Mouse (Mus musculus) midbrain, embryonic 13.5 days (tissue): Measurements from ENCODE around the gene Wdr18. TPM values are rescaled to one million over a fixed set of nuclear protein-coding genes. Genes with fewer than 3 reads are reported as not detected.
A peak's percentile ranks its signal among the peaks of the same experiment; 100 is the strongest.

Experiments
- ATAC-seq: fragments of 200-750 bp; cut with Nextera tagmentation; 2 replicates; pipeline ENCODE4 v1.8.0; 2017; ENCODE audit warnings: mild to moderate bottlenecking, moderate TSS enrichment, moderate library complexity
- H3K27ac ChIP-seq: fragments of 300-500 bp; sonication (generic); 2 replicates; pipeline ENCODE4 v1.5.1; 2015; ENCODE audit warnings: inconsistent platforms, mild to moderate bottlenecking, moderate library complexity
- H3K27me3 ChIP-seq: fragments of 300-500 bp; sonication (generic); 2 replicates; pipeline ENCODE4 v1.6.1; 2015; ENCODE audit warnings: mild to moderate bottlenecking, inconsistent platforms
- H3K36me3 ChIP-seq: fragments of 300-500 bp; sonication (generic); 2 replicates; pipeline ENCODE4 v1.6.1; 2015; ENCODE audit warnings: mild to moderate bottlenecking, inconsistent platforms
- H3K4me1 ChIP-seq: fragments of 300-500 bp; sonication (generic); replicated peaks from 2 replicates; pipeline ENCODE4 v1.6.1; 2015; ENCODE audit warnings: inconsistent platforms
- H3K4me2 ChIP-seq: fragments of 300-500 bp; sonication (generic); replicated peaks from 2 replicates; pipeline ENCODE4 v1.6.1; 2015; ENCODE audit warnings: moderate library complexity, mild to moderate bottlenecking, inconsistent platforms
- H3K4me3 ChIP-seq: fragments of 300-500 bp; sonication (generic); replicated peaks from 2 replicates; pipeline ENCODE4 v1.5.1; 2015; ENCODE audit warnings: mild to moderate bottlenecking, inconsistent platforms
- H3K9ac ChIP-seq: fragments of 300-500 bp; sonication (generic); replicated peaks from 2 replicates; pipeline ENCODE4 v1.6.1; 2015; ENCODE audit warnings: mild to moderate bottlenecking, inconsistent platforms
- H3K9me3 ChIP-seq: fragments of 300-500 bp; sonication (generic); 2 replicates; pipeline ENCODE4 v1.6.1; 2016; ENCODE audit warnings: mild to moderate bottlenecking, inconsistent platforms
- WGBS: fragments of 180-500 bp; shearing (Covaris S2); methylation state at CpG from one replicate; pipeline ENCODE4 v1.1.7; 2015; 5-methylcytosine and 5-hydroxymethylcytosine counted together
- polyA plus RNA-seq: library from polyadenylated mRNA; unstranded; fragments of >200 nt; fragmentation: Nextera tagmentation; extraction: Ambion mirVana; gene quantifications from 2 replicates; pipeline ENCODE4 v1.2.1, GENCODE M21; 2015

Gene Wdr18
- polyA plus RNA-seq, 1 experiment from 2014 or later: 76.7 TPM

DNA sequence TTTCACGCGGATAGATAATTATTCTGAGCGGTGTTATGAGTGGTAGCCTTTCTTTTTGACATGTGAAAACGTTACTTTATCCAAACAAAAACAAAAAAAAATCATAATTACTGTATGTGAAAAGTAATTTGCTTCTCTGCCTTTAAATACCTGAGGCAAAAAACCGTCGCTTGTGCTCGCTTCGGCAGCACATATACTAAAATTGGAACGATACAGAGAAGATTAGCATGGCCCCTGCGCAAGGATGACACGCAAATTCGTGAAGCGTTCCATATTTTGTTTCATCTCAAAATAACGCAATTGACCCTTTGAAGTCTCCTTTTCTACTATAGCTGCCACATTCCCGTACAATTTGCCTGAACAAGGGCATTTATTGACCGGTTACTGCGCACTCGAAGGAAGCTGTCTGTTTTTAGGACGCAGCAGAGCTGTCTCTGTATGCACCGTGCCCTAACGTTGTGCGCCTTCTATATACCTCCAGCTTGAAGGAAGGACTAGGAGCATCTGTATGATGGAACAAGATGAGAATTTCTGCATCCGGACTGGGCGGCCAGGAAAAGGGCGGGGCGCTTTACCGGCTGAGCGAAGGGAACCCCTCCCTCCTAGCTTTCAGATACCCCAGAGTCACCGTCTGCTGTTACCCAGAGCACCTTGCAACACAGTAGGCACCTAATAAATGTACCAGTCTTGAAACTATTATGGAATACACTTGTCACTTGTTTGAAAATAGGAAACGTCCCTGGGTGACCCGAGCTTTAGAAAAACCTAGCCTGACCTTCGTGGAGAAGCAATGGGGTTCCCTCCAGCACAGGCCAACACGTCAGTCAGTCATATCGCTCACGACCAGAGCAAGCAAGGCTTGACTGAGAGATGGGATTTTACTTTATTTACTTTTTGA, 25.6 kb downstream of the Wdr18 start:
- Histone ChIP-seq H3K4me2 (peak overlapping the region; percentile 96), H3K27ac (peak overlapping the region; percentile 96), H3K4me1 (peaks cover 49% of the 10 kb centered on the region), H3K27me3 (peaks cover 39% of the 10 kb centered on the region), H3K9ac (peak overlapping the region; percentile 69), H3K9me3 (no peaks in the 10 kb centered on the region), H3K4me3 (peak overlapping the region; percentile 80), H3K36me3 (0 out of 2 replicates have a peak, but pooled peaks cover 4% of the 10 kb centered on the region)
- ATAC-seq: peak; percentile 7; the same call in 1 of the 2 replicates
- WGBS: 3% methylated on average over 35 of the region's 35 CpGs

DNA sequence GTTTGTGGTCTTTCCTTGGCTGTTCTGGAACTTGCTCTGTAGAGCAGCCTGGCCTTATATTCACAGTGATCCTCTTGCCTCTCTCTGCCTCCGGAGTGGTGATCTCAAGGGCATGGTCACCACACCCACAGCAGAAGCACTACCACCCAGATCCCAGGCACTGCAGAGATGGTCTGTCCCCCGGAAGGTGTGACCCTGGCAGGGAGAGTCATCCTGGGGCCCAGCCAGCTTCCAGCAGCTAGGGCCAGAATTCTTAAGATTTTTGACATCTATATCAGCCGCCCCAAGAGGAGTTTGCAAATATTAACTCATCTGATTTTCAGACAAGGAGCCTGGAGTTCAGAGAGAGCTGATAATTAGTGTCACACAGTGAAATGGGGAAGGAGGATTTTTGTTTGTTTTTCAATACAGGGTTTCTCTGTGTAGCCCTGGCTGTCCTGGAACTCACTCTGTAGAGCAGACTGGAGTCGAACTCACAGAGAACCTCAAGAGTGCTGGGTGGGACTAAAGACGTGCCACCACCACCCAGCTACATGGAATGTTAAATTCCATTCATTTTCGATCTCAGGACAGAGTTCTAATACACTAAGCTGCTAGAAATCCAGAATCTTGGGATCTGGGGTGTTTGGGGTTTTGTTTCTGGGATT, 26.4 kb downstream of the Wdr18 start:
- ATAC-seq: no peak
- Histone ChIP-seq H3K27me3 (peaks cover 47% of the 10 kb centered on the region), H3K9ac (peak overlapping the region; percentile 69), H3K4me3 (peak overlapping the region; percentile 80), H3K4me1 (peaks cover 42% of the 10 kb centered on the region), H3K4me2 (peak overlapping the region; percentile 96), H3K36me3 (peaks cover 1% of the 10 kb centered on the region; the same call in 1 of the 2 replicates), H3K9me3 (no peaks in the 10 kb centered on the region), H3K27ac (peak overlapping the region; percentile 96)
- 46% methylated on average over 6 of the region's 6 CpGs for WGBS

DNA sequence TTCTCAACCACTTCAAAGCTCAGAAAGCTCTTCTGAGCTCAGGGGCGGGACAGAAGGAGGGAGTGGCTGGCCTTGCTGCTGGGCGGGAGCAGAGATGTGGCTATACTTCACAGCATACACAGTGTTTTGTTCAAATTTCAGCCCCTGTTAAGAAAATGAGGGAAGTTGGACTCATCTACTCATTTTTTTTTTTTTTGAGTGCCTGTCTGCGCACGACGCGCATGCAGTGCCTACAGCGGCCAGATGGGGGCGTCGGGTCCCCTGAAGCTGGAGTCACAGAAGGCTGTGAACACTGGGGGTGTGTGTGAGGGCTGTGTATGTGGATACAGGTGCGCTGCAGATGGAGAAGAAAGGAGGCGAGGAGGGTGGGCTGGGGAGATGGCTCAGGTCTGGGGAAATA, 27.0 kb downstream of the Wdr18 start:
- 2% methylated on average over 11 of the region's 11 CpGs for WGBS

GRCm38 (mm10) chr10:79987771-79988505, 28.0 kb downstream of the Wdr18 start:
- no peak for ATAC-seq
- 12% methylated on average over 27 of the region's 27 CpGs for WGBS
- Histone ChIP-seq H3K36me3 (no peaks in the 10 kb centered on the region; the same call in 1 of the 2 replicates), H3K4me2 (peak overlapping the region; percentile 56), H3K4me3 (peak overlapping the region; percentile 41), H3K4me1 (peaks cover 28% of the 10 kb centered on the region), H3K9ac (peak overlapping the region; percentile 55), H3K9me3 (no peaks in the 10 kb centered on the region), H3K27me3 (peaks cover 47% of the 10 kb centered on the region), H3K27ac (no peak overlapping the region)

More for the DNA sequence above, 27.0 kb downstream of the Wdr18 start:
- no peak for ATAC-seq
- peaks cover 36% of the 10 kb centered on the region for H3K4me1 ChIP-seq
- H3K4me2 ChIP-seq: peak overlapping the region; percentile 96
- no peak overlapping the region for H3K27ac ChIP-seq
- no peak overlapping the region for H3K9ac ChIP-seq
- no peaks in the 10 kb centered on the region; the same call in 1 of the 2 replicates for H3K36me3 ChIP-seq
- H3K4me3 ChIP-seq: peak overlapping the region; percentile 80; the same call in 1 of the 2 replicates
- H3K9me3 ChIP-seq: no peaks in the 10 kb centered on the region
- peaks cover 47% of the 10 kb centered on the region for H3K27me3 ChIP-seq

DNA sequence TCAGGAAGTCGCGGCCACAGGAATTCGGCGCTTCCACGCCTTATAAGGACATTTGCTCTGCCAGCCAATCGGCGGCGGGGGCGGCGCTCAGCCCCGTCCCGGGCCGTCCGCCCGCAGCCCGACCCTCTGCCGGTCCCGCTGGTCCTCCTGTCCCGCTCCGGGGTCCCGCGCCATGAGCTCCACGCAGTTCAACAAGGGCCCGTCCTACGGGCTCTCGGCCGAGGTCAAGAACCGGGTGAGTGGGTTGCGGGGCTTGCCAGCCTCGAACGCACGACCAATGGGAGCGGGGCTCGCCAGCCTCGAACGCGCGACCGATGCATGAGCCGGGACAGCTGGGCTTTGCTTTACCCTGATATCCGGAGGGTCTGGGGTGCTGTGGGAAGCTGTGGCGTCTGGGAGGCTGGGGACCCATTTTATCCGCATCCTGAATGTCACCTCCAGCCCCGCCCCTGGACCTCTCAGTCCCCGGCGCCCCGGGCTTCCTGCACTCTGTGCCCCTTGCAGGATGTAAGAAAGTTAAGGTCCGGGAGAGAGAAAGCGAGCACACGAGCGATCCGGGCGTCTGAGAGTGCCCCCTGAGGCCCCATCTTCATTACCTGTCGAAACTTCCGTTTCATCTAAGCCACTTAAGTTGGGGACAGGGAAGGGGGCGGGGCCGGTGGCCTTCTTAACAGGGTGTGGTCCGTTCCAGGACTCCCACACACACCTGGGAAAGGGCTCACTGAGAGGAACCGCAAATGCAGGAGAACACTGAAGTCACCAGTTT, 28.7 kb downstream of the Wdr18 start, which contains the start of gene Cnn2:
Gene Cnn2 (plus strand): TSS at position 79 of the 766 bp plus-strand sequence.
- H3K36me3 ChIP-seq: no peaks in the 10 kb centered on the region; the same call in 1 of the 2 replicates
- peaks cover 21% of the 10 kb centered on the region for H3K4me1 ChIP-seq
- H3K4me2 ChIP-seq: peak within 1 kb of the TSS; percentile 56
- peak within 1 kb of the TSS; percentile 55 for H3K9ac ChIP-seq
- no peak for ATAC-seq
- no peak within 1 kb of the TSS for H3K27ac ChIP-seq
- H3K4me3 ChIP-seq: peak within 1 kb of the TSS; percentile 41
- no peaks in the 10 kb centered on the region for H3K9me3 ChIP-seq
- H3K27me3 ChIP-seq: peaks cover 47% of the 10 kb centered on the region
- WGBS: 2% methylated on average over 59 of the region's 59 CpGs

DNA sequence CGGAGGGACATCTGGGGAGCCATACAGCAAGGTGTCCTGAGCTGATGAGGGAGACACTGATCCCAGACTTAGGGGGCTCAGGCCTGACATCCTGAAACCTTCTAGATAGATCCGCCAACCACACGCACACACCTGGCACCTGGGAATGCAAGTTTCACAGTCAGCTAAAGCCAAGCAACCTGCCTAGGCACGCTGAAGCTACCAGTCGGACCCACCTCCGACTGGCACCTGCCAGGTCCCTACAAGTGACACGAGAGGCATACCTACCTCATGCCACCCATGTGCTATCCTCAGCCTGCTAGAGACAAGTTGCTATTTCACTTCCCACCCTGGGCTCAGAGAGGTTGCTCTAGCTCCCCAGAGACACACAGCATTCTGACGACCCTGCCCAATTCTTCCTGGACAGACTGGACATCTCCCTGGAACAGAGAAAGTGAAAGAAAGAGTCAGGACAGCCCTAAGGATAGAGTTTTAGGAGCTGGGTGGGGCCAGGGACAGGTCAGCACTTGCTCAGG, 29.4 kb downstream of the Wdr18 start:
- WGBS: 37% methylated on average over 8 of the region's 8 CpGs
- no peak overlapping the region for H3K9ac ChIP-seq
- ATAC-seq: no peak
- peaks cover 20% of the 10 kb centered on the region for H3K4me1 ChIP-seq
- H3K4me3 ChIP-seq: peak overlapping the region; percentile 41; the same call in 1 of the 2 replicates
- H3K4me2 ChIP-seq: peak overlapping the region; percentile 56
- H3K36me3 ChIP-seq: no peaks in the 10 kb centered on the region; the same call in 1 of the 2 replicates
- no peak overlapping the region for H3K27ac ChIP-seq
- peaks cover 47% of the 10 kb centered on the region for H3K27me3 ChIP-seq
- no peaks in the 10 kb centered on the region for H3K9me3 ChIP-seq

DNA sequence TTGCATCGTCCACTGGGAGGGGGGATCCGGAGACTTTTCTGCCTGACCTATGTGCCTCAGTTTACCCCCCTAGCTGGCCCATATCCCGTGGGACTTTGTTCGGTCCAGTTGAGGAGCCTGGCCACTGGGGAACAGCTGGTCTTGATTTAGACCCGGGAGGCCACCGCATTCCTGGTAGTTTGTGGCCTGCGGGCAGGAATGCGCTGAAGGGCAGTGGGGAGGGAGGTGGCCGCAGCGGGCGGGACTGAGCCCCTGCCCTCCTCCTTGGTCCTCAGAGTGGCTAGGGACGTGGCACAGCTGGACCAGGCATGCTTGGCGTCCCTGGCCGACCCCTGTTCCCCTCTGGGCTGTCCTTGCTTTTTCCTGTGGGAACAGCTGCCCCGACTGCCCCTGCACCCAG, 29.9 kb downstream of the Wdr18 start:
- Histone ChIP-seq H3K27me3 (peaks cover 47% of the 10 kb centered on the region), H3K27ac (no peak overlapping the region), H3K4me1 (peaks cover 20% of the 10 kb centered on the region), H3K4me2 (peak overlapping the region; percentile 56), H3K9ac (no peak overlapping the region; the same call in 1 of the 2 replicates), H3K9me3 (no peaks in the 10 kb centered on the region), H3K36me3 (no peaks in the 10 kb centered on the region; the same call in 1 of the 2 replicates), H3K4me3 (no peak overlapping the region; the same call in 1 of the 2 replicates)
- no peak for ATAC-seq
- 19% methylated on average over 15 of the region's 15 CpGs for WGBS

- Histone ChIP-seq H3K4me1 (peaks cover 15% of the 10 kb centered on the region), H3K9ac (no peak overlapping the region), H3K9me3 (no peaks in the 10 kb centered on the region), H3K36me3 (no peaks in the 10 kb centered on the region; the same call in 1 of the 2 replicates), H3K4me2 (no peak overlapping the region), H3K27me3 (peaks cover 47% of the 10 kb centered on the region), H3K4me3 (no peak overlapping the region), H3K27ac (no peak overlapping the region)
- ATAC-seq: no peak
- 57% methylated on average over 12 of the region's 12 CpGs for WGBS
Measured at GRCm38 (mm10) chr10:79991099-79991498, 31.1 kb downstream of the Wdr18 start.

DNA sequence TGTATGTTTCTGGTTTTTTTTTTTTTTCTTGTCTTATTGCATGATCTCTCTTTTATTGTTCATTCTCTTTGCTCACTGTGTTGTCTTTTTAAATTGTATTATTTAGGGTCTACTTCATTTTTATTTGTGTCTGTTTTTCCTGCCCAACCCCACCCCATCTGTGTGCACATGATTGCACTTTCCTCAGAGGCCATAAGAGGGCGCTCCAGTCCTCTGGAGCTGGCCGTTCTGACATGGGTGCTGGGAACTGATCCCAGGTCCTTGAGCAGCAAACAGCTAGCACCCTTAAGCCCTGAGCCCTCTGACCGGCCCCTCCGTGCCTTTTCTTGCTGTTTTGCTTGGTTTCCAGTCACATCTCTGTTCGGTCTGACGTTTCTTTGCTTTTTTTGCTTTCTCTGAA, 31.6 kb downstream of the Wdr18 start:
- H3K4me1 ChIP-seq: peaks cover 11% of the 10 kb centered on the region
- no peak overlapping the region for H3K4me2 ChIP-seq
- WGBS: 87% methylated on average over 6 of the region's 6 CpGs
- no peak for ATAC-seq
- no peak overlapping the region for H3K27ac ChIP-seq
- H3K4me3 ChIP-seq: no peak overlapping the region
- H3K9ac ChIP-seq: no peak overlapping the region
- H3K36me3 ChIP-seq: no peaks in the 10 kb centered on the region; the same call in 1 of the 2 replicates
- no peaks in the 10 kb centered on the region for H3K9me3 ChIP-seq
- H3K27me3 ChIP-seq: peaks cover 46% of the 10 kb centered on the region

- ATAC-seq: no peak
- no peak overlapping the region for H3K9ac ChIP-seq
- whole genome bisulfite sequencing: 87% methylated on average over 16 of the region's 16 CpGs
- peaks cover 20% of the 10 kb centered on the region for H3K4me1 ChIP-seq
- H3K4me3 ChIP-seq: no peak overlapping the region
- H3K27ac ChIP-seq: no peak overlapping the region
- no peaks in the 10 kb centered on the region; the same call in 1 of the 2 replicates for H3K36me3 ChIP-seq
- H3K9me3 ChIP-seq: no peaks in the 10 kb centered on the region
- peaks cover 29% of the 10 kb centered on the region for H3K27me3 ChIP-seq
- no peak overlapping the region for H3K4me2 ChIP-seq
Measured at GRCm38 (mm10) chr10:79994397-79995115, 34.6 kb downstream of the Wdr18 start.
